Mouse (Mus musculus) heart, adult 9 months (tissue): ENCODE measurements around the gene Pla1a.

ENCODE experiments used
- DNase-seq, 2 experiments: peaks; one replicate each; pipeline ENCODE4 v3.0.0; 2022; ENCODE audit warnings: low spot score in 2 of 2

Gene Pla1a

DNA sequence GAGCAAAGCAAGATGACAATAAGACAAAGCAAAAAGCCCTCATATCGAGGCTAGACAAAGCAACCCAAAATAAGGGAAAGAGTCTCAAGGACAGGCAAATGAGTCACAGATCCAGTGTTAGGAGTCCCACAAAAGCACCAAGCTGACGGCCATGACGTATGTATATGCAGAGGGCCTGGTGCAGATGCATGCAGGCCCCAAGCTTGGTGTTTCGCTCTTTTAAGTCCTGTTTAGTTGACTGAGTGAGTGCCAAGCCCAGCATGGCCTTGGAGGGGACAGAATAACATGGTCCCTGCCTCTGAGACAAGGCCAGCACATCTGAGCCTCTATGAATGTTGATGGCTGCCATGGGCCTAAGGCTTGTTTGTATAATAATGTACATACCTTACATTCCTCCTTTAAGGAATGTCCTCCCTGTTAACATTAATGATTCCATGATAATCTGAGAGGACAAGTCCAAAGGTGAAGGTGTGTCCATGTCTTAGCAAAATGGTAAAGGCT, 1.4 kb upstream of the Pla1a start:
- DNase-seq: no peak

DNA sequence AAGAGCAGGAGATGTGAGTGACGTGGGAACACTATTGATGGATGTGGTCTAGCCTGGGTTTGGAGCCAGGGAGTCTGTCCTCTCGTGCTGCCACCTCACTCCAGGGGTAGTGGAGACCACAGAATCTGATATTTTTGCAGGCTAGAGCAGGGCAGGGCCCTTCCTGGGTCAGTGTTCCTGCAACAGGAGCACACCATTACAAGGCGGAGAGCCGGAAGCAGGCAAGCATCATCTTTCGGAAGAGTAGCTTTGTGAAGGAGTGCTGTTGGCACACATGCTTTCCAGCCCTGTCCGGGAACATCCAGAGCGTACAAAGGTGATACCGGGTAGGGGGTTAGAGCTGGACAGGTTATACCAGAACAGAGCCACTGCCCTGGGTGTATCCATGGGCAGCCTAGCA, 569 bp upstream of the Pla1a start:
- no peak for DNase-seq

DNA sequence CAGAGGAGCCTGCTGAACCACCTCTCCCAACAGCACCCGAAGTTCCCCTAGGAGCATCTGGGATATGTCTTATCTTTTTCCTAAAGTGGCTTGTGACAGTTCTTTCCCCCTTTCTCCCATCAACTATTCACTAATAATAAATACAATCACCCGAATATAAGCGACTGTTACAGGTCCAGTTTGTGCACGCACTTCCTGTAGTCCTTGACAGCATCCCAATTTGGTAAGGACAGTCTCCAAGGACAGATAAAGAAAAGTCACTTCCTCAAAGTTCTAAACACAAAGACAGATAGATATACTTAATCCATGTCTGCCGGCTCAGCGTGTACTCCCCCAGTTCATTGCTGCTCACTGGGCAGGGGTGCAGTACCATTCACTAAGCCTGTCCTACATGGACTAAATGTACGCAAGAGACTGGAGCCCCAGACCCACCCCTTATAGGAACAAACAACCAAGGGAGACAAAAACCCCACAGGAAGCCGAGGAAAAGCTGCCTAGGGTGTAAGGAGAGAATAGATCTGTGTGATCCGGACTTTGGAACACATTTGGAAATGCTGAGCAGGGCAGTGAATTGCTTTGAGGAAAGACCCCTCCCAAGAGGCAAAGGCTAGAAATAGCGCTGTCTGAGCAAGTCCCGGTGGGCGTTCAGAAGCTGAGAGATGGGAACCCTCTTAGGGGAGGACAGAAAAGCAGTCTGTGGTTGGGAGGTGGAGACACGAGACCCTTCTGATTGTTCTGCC, 1.3 kb downstream of the Pla1a start:
- DNase-seq: peak; percentile 19 to 26

DNA sequence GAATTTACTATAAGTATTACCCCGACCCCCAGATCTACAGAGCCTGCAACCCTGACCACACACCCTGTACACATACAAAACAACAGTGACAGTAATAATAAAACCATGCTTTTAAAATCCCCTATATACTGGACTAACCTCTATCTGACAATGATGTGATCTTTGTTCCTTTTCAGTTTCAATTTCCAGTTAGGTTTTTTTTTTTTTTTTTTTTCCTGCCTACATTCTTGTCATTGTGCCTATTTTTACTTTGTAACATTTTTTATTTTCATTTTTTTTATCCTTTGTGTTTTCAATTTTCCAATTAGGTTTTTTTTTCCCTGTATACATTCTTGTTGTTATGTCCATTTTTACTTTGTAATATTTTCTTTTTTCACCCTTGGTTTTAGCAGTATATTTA, 7.1 kb downstream of the Pla1a start:
- DNase-seq: no peak

DNA sequence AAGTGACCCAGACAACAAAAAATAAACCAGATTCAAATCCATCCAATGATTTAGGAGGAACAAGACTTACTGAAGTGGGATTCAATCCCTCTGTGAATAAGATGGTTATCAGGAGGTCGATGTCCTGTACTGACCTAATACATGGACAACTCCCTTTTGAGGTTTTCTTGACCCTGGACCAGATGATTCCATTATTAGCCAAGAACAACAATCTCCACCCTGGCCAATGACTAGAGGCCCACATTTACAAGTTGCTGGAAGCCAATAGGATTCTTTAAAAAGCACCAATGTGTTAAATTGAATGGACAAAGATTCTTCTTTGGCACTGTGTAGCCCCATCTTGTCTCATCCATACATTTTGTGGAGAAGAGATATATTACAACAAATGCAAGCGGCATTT, 7.6 kb downstream of the Pla1a start:
- DNase-seq: peak; percentile 45 to 54

DNA sequence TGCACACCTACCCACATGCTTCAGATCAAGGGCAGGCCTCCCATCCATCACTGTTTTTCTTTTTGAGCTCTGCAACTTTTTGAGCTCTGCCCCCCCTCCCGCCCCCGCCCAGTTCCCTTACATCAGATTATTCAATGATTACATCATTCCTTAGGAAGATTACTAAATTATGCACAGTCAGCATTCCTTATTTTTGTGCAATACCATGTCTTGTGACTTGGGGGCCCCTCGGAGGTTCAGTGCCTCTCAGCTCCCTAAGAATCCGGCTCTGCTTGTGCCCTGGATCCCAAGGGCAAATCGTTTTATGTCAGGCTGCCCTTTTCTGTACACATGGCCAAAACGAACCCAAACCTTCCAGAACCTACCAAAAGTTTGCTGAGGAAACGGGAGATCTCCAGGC, 18.0 kb downstream of the Pla1a start:
- no peak for DNase-seq

DNA sequence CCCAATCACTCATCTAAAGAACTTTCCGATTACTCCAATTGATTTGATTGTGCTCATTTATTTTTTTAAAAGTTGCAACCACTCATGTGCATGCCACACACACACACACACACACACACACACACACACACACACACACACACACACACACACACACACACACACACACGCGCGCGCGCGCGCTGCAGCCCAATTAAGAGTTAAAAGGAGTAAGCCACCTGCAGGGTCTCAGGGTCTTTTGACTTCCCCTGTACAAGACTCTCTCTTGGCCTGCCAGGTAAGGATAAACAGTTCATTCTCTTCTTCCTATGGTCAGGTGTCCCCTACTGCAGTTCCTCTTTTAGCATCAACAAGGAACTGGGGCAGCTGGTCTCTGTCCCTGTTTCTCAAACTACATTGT, 24.5 kb downstream of the Pla1a start:
- DNase-seq: no peak

DNA sequence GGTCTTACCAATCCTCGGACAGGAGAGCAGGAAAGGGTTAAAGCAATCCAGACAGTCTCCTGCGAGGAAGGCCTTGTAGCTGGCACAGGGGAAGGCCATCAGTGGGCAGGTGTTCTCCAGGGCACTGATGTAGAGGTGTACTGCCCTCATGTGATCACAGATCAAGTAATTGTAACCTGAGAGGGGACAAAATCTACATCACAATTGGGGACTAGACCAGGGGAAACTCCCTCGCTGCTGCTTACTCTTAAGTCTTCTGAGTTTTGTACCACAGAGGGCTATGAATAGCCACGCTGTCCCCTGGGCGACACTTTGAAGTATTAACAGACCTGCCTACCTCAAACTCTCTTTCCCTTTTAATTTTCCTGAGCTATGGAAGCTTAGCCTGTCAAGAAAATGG, 25.4 kb downstream of the Pla1a start:
- DNase-seq: no peak

DNA sequence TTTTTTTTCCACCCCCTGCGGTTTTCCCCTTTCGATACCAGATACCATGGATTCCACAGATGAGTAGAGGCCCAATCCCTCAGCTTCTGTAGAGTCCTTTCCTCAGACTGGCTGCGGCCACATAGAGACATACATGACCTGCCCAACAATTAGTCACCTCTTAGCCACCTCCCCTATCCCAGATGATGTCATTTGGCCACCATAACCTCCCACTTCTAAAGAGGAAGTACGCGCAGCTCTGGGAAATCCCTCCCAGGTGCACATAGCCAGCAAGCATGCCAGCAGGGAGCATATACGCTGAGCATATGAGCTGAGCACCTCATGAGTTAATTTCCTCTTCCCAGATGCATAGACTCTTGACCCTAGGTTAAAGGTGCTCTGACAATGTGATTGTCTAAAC, 26.2 kb downstream of the Pla1a start:
- no peak for DNase-seq

DNA sequence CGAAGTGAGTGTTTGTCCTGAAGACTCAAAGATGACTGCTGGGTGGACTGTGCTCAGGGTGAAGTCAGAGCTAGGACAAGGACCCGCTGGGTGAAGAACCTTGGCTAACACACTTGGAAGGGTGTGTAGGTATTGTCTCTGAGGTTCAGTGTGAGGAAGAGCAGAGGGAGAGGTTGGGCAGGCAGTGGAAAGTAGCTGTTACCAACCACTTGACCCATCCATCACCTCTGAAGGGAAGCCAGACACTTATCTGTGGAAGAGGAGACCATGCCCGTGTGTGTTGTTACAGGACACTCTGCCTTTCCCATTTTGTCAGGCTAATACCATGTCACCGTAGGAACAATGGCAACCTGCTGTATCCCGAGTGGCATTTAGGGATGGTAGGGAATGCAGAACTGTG, 26.7 kb downstream of the Pla1a start:
- DNase-seq: no peak

DNA sequence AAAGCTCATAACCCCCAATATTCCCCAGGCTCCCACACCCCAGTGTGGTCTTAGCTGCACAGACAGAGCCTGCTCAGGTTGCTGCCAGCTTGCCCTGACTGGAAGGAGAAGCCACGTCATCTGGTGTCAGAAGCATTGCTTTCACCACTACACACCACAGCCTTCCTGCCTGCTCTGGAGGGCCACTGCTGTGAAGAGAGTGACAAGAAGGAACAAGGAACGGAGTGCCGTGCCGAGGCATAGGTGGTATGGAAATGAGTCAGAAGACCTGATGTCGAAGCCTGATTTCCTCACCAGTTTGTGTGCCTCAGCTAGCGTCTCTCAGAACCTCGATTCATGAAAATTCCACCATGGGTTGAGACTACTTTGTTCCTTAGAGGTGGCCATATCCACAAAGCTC, 29.3 kb downstream of the Pla1a start:
- no peak for DNase-seq

DNA sequence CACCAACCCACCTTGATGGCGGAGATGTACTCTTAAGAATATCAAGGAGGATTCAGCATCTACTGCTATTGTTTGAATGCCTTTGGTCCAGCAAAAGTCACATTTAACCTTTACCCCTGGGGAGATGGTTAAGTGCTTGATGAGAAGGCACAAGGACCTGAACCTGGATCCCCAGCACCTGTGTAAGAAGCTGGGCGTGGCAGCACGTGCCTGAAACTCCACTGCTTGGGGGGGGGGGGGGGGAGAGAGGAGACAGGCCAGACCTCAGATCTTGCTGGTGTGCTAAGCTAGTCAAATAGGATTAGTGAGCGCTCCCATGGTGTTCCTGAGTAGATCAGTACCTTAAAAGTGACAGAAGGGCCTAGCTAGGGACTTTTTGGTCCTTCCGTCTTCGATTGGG, 31.5 kb downstream of the Pla1a start:
- no peak for DNase-seq

DNA sequence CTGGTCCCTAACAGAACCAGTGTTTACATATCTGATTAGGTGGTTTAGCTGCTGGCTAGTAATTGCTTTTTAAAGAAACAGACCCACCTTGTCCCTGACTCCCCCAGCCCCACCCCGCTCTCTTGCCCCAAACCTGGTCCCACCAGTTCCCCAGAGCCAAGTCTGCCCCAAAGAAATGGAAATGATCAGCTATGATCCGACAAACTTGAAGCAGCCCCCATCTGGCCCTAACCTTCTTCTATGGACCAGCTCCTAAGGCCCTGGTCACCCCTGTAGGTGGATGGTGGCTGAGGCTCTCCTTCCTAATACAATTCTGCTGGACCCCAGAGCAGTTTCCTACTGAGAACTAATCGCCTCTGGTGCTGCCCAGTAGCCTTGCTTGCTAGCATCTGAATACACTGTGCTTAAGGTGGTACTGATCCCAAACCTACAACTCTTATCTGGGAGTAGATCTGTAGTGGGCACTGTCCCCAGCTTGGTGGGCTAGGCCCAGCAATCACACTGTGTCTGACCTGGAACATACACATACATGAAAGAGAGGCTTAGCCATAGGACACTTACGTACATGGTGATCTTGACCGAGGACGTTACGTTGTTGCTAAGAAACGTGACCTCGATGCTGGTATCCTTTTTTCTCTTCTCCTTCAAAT, 32.5 kb downstream of the Pla1a start:
- DNase-seq: no peak

DNA sequence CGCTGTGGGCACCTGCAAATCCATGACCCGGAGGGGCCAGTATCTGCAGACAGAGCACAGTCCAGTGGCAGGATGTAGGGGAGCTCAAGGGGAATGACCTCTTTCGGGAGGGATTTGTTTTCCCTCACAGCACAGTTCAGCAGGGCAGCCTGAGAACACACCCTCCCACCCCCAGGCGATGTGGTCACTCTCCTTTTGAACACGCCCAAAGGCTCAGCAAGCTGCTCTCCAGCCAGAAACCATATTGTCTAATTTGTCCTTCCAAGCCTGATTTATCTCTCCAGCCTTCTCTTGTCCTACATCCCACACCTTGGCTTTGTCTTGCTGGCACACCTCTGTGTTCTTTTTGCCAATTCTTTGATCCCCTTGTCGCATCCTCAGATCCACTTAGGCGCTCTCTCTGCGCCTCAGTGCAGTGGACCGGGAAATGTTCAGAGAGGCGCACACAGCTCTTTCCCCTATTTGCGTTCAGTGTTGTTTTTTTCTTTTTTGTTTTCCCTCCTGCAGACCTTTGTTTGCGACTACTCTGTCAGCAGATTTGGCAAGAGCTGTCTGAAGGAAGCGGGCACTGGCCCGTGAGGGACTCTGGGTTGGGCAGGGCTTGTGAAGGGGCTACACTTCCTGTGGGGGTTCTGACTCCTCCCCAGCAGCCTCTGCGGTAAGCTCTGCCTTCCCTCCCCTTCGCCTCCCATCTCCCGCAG, 33.3 kb downstream of the Pla1a start:
- peak; percentile 68 to 71 for DNase-seq

DNA sequence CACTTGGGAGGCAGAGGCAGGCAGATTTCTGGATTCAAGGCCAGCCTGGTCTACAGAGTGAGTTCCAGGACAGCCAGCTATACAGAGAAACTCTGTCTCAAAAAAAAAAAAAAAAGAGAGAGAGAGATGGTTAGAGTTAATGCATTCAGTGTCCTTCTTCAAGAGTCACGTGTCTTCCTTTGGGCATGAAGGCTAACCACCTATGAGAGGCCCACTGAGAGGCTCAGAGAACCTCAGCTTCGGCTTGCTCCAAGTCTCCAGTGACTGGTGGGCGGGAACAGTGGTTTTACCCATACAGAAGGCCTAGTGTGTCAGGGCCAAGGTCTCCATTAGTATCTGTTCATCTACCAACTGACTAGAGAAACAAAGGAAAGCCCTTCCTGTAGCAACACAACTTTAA, 33.9 kb downstream of the Pla1a start:
- no peak for DNase-seq

DNA sequence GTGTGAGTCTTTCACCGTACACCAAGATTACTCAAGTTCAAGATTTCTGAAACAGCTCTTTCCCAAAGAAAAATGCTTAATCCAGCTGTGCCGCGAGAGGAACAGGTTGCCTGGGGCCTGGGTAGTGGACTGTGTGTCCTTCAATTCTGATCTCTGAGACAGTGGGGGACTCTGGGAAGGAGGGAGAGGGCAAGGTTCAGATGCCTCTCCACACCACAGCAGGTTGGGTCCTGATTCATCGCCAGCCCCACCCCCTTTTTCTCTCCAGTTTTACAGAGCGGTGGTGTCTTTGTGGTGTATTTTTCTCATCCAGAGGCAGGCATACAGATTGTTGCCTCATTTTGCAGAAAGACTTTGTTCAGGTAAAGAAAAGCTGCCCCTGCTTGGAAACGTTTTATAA, 34.7 kb downstream of the Pla1a start:
- DNase-seq: no peak

DNA sequence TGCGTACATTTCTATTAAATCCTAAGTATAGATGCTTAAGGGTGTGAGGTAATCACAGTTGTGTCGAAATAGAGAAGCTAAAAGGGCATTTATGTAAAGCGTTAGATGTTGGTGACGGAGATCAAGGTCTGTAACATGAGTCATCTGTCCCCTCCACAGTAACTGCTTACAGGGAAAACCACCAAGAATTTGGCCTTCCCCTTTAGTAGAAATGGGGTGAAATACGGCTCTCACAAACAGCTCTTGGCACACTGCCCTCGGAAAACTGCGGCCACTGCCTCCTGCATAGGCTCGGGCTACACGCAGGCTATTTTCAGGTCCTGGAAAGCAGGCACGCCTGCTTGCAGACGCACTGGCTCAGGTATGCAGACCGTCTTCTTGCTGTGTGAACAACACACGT, 36.8 kb downstream of the Pla1a start:
- DNase-seq: peak; percentile 47 to 74

DNA sequence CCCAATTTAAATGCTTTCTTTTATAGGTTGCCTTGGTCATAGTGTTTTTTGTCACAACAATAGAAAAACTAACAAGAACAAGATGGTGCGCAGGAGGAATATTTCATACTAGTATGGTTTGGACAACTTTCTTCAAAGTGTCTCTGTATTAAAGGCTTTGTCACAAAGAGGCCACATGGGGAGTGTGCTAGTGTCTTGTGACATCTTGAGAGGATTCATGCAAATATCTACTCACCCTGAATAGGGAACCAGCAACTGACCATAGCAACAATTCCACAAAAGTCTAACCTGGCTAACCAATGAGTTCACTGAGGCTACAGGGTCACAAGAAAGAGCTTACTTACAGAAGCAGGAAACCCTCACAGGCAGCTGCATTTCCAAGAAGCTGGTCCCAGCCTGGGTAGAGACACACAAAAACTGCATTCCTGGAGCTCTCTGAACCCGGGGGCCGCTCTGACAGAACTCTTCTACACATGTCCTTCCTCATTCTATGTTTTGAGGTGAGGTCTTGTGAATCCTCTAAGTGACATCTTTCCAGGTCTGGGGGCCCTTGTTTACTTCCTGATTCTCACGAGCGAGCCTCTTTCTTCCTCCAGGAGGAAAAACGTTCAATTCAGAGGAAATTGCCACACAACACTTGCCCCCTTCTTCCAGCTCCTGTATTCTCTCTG, 37.8 kb downstream of the Pla1a start:
- DNase-seq: no peak

DNA sequence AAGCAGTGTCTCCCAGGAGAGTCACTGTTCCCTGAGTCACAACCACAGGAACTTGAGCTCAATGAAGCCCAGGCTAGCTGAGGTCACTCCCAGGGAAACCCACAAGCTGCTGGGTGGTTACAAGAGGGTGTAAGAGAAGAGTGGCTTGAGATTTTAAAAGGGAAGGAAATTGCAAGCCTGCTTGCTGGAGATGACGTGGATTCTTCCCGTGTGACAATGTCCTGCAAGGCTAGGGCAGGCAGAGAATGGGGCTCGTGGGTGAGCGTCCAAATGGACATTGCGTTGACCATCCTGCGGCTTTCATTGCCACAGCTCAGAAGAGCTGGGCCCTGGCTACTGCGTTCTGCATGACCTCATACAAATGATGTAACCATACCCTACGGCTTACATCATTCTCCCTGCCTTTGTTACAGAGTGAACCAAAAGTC, 38.7 kb downstream of the Pla1a start:
- peak; percentile 70 to 73 for DNase-seq

DNA sequence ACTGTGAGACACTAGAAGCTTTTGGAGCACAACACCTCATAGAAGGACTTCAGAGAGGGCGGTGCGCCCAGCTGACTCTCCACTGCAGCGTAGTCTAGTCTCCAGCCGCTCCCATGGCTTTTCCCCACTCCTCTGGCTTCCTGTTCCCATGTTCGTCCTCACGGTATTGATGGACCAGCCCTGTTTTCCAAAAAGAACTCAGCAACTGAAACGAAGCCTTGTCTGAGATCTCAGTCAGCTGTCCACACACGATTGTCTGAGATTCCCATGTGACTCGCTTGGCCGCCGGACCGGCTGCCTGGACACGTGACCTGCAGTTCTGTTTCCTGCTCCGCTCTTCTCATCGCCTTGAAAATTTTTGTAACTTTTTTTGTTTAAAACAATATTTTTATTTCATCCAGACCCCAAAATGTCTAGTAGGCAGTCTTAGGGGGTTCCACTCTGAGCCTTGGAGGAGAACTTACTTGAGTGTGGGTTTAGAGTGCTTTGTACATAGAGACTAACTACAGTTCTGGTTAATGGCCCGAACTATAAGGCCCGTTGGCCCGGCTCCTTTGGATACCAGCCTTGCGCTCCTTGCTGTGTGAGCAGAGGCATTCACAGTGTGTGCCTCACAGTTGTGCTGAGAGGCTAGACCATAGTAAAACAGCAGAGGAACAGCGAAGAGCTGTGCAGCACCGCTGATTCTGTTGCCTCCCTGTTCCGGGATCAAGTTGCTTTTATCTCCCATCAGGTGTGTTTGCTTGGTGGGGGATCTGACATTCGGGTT, 40.6 kb downstream of the Pla1a start:
- DNase-seq: peak; percentile 90 to 91

DNA sequence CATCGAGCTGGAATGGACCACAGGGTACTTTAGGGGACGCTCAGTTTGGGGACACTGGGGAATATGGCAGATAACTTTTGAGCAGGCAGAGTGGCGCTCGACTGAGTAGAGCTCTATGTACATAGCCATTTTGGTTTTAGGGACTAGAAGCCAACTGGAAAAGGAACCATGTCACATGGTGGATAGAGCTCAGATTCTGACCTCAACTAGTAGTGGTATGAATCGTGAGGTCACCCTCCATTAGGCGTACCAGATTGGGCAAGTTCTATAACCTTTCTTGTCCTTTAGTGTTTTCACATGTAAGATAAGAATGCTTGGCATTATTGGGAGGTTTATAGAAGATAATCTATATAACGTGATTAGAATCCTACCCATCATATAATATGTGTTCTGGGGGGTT, 42.6 kb downstream of the Pla1a start:
- DNase-seq: no peak
